Mouse (Mus musculus): Measurements from ENCODE around the gene Ccdc65.

The Ccdc65 gene

DNA sequence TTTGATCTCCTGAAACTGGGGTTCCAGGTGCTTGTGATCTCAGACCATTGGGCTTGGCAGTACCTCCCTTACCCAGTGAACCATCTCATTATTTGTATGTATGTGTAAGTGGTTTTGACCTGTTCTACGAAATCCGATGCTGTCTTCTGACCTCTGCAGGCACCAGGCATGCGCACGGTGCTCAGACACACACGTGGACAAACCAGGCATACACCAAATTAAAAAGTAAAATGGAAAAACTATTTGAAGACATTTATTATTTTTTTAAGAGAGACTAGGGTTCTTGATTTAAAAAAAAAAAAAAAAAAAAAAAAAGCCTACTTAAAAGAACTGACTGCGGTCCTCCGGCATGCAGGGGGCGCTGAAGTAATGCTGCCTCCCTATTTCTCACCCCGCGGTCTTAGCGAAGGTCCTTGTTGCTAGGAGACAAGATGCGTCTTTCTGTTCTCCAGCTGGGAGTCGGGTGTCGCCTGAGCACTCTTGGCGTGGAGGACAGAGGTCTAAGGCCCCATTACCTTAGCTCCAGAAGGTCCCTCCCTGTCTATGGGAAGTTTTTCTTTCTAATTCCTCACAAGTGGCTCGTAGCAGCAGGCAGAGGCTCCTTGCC is at the start of gene Ccdc65:
Ccdc65 (plus strand) TSS at position 442 of the 607 bp plus-strand sequence.
- DNase-seq (ENCODE audit: low read depth, low spot score): peak; percentile 77

DNA sequence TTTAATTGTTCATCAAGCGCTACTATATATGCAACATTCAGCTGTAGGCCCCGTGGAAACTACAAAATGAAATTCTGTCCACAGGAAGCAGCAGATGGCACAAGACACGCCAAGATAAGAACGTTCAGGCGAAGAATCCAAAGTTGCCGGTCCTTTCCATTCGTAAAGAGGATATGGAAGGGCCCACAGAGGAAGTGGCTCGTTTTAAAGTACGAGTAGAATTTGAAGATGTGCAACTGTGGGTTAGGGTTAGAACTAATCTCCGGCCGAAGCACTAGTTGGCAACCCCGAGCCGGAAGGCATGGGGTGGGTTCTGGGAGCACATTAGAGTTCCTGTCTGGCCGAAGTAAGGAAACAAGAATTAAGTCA is 45.8 kb upstream of the Ccdc65 start:
- DNase-seq (ENCODE audit: low read depth, low spot score): no peak

- peak; percentile 84 for DNase-seq (ENCODE audit: low read depth, low spot score)
Measured at GRCm38 (mm10) chr15:98662567-98663545, 45.2 kb upstream of the Ccdc65 start, which contains the start of gene Ddx23. Gene Ddx23, minus strand, starts transcription at chr15:98662894.

- DNase-seq (ENCODE audit: low read depth, low spot score): no peak
Measured at GRCm38 (mm10) chr15:98664042-98664907, 43.7 kb upstream of the Ccdc65 start.

DNA sequence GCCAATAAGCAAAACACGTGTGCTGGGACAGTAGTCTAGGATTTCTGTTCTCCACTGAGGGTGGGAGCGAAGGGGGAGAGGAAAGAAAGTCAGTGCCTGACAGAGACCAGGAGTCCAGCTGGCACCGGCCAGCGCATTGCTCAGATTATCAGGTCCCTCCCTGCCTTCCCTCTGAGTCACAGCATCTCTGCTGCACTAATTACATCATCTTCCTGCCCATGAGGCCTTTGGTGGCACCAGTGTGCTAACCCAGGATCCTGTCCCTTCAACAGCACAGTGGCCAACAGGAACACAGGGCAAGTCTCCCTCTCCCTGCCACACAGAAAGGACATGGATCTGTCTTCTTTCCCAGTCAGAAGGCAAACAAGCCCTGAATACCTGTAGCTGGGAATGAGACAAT is 35.4 kb upstream of the Ccdc65 start:
- no peak for DNase-seq (ENCODE audit: low read depth, low spot score)

- DNase-seq (ENCODE audit: low read depth, low spot score): no peak
Measured at GRCm38 (mm10) chr15:98673732-98674131, 34.3 kb upstream of the Ccdc65 start.

- no peak for DNase-seq (ENCODE audit: low read depth, low spot score)
Measured at GRCm38 (mm10) chr15:98674284-98674993, 33.6 kb upstream of the Ccdc65 start.

- no peak for DNase-seq (ENCODE audit: low read depth, low spot score)
Measured at GRCm38 (mm10) chr15:98674994-98675545, 32.9 kb upstream of the Ccdc65 start.

- no peak for DNase-seq (ENCODE audit: low read depth, low spot score)
Measured at GRCm38 (mm10) chr15:98675634-98676250, 32.3 kb upstream of the Ccdc65 start.

- DNase-seq (ENCODE audit: low read depth, low spot score): no peak
Measured at GRCm38 (mm10) chr15:98676471-98676870, 31.5 kb upstream of the Ccdc65 start.

DNA sequence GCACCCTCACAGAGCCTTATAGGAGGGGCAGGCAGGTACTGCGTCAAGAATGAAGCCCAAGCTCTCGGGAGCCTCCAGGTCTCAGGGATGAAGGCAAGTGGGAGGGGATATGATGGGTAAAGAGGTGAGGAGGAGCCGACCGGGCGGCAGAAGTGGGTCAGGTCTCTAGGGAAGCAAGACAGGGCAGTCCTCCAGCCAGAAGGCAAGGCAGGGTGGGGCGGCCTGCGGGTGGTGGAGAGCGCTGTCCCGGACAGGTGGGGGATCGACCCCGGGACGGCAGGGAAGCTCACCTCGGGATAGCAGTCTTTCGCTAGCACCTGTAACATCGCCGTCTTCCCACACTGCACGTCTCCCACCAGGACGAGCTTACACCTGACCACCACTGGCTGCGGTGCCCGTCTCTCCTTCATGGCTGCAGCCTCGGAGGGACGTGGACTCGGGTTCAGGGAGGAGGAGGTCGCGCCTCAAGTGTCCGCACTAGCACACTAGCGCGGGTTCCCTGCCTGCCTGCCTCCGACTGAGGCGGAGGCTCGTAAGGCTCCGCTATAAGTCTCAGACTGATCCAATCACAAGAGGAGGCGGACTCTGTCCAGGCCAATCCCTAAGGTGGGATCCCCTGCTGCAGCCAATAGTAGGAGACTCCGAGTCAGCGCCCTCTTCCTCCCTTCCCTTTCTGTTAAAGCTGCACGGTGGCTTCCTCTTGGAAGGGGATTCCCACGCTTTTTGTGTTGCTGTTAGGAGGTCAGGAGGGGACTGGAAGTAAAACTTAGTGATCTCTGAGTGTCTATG is 30.9 kb upstream of the Ccdc65 start, which contains the start of gene Rnd1:
Rnd1 (minus strand) TSS at position 522 of the 789 bp plus-strand sequence.
- peak; percentile 84 for DNase-seq (ENCODE audit: low read depth, low spot score)

DNA sequence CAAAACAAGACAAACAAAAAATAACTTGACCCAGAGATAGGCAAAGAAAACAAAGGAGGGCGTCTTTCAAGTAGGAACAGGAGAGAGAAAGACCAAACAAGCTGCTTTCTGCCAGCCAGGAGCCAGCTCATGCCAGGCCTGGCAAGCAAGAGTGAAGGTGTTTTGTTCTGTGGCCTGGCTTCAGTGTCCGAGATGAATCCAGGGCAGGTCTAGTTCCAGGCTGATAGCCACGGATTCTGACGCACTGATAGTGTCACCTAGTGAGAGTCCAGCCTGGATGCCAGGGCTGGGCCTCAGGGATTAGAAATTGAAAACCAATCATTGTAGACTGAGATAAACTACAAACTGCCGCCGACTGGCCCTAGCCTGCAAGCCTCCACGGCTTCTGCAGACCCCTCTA is 30.0 kb upstream of the Ccdc65 start:
- DNase-seq (ENCODE audit: low read depth, low spot score): no peak

DNA sequence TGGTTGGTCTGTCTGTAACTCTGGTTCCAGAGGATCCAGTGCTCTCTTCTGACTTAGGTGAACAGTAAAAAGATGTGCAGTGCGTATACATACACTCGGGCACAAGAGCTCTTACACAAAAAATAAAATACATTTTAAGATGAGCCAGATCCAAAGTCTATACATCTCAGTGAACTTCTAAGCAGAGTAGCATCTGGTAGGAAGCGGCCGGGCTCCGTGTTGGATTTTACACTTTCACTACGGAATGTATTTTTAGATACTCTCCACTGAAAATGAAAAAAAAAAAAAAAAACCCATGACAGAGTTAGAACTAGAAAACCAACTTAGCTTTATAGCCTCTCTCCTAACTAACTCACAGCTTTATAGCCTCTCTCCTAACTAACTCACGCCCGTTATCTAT is 27.3 kb upstream of the Ccdc65 start:
- no peak for DNase-seq (ENCODE audit: low read depth, low spot score)

GRCm38 (mm10) chr15:98681633-98682032 is 26.4 kb upstream of the Ccdc65 start:
- no peak for DNase-seq (ENCODE audit: low read depth, low spot score)

- no peak for DNase-seq (ENCODE audit: low read depth, low spot score)
Measured at GRCm38 (mm10) chr15:98683177-98683576, 24.8 kb upstream of the Ccdc65 start.

GRCm38 (mm10) chr15:98683746-98684145 is 24.3 kb upstream of the Ccdc65 start:
- DNase-seq (ENCODE audit: low read depth, low spot score): no peak

DNA sequence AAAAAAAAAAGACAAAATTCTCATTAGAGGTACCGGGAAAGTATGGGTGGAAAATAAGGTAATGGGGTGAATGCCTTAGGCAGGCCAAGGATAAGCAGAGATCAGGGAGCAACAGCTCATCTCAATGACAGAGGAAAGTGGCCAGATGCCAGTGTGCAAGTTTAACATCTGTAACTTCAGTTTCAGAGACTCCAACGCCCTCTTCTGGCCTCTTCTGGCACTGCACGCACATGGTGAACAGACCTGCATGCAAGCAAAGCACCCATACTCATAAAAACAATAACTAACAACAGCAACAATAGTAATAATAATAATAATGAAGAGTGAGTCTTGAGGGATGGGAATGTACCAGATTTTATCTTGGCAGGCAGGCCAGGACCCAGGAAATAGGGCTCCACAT is 22.1 kb upstream of the Ccdc65 start:
- DNase-seq (ENCODE audit: low read depth, low spot score): no peak

- no peak for DNase-seq (ENCODE audit: low read depth, low spot score)
Measured at GRCm38 (mm10) chr15:98689682-98690081, 18.3 kb upstream of the Ccdc65 start.

GRCm38 (mm10) chr15:98691486-98692147 is 16.4 kb upstream of the Ccdc65 start:
- DNase-seq (ENCODE audit: low read depth, low spot score): no peak
